Mouse (Mus musculus) myocyte (in vitro differentiated cells): Measurements from ENCODE around the gene 4922502D21Rik.

Experiments used
- MAX ChIP-seq: IDR thresholded peaks from one replicate; pipeline ENCODE4 v1.6.1; 2011; ENCODE audit warnings: low read depth, mild to moderate bottlenecking, control low read depth
- TCF12 ChIP-seq: IDR thresholded peaks from one replicate; pipeline ENCODE4 v1.6.1; 2011; ENCODE audit warnings: mild to moderate bottlenecking, control low read depth; ENCODE audit not compliant: poor library complexity, insufficient read depth, severe bottlenecking
- USF1 ChIP-seq: IDR thresholded peaks from one replicate; pipeline ENCODE4 v1.6.1; 2011; ENCODE audit warnings: low read depth, mild to moderate bottlenecking, control low read depth, moderate library complexity

DNA sequence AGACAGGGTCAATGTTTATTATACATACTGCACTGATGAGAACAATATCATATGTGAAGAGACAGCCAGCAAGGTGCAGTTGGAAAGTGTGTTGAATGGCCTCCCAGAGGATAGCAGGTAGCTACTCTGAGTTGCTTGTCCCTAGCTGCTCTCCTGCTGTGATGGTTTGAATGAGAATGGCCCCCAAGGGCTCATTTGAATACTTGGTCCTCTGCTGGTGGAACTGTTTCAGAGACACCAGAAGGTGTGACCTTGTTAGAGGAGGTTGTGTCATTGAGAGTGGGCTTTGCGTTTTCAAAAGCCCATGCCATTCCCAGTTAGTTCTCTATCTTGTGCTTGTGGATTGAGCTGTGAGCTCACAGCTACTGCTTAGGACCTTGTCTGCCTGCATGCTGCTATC lies 32.3 kb upstream of the 4922502D21Rik start:
- TF ChIP-seq TCF12: no peak
- TF ChIP-seq USF1: no peak
- no peak for TF ChIP-seq MAX
